Mouse (Mus musculus): ENCODE data around the gene Prss22.
"Not testable (repeated sequence)": the region's sequence is repeated elsewhere in the genome, so short reads cannot be mapped to it uniquely, and the experiment has no call there.

The Prss22 gene

DNA sequence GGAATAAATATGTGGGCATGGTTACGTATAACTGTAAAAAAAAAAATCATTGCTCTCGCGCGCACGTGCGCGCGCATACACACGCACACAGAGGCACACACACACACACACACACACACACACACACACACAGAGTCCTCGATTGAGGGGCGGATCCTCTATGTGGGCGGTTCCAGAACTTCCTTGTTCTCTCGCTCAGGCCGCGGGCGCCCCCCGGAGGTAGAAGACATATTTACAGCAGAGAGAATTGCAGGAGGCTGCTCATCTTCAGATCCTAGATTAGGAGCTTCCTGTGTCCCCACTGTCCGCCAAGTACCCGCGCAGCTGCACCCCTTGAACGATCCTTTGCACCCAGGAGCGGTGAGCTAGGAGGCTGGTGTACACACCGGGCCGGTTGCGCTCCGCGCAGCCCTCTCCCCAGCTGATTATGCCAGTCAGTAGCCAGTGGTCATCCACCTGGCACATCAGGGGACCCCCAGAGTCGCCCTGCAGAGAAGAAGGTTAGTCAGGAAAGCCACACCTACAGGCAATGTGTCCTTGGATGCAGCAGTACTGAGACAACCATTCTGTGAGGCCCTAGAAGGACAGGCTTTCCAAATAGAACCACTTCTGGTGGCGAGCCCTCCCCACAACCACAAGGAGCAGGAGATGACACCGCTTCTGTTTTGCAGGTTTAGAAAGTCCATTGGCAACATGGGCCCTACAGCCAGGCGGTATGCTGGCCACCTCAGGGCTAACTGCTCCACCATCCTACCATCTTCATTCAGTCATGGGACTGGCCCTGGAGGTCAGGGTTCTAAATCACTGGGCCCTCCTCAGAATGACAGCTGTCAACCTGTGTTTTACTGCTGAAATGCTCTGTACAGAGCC, 4.1 kb downstream of the Prss22 start:
- DNase-seq, result peak; percentile 87 to 96

DNA sequence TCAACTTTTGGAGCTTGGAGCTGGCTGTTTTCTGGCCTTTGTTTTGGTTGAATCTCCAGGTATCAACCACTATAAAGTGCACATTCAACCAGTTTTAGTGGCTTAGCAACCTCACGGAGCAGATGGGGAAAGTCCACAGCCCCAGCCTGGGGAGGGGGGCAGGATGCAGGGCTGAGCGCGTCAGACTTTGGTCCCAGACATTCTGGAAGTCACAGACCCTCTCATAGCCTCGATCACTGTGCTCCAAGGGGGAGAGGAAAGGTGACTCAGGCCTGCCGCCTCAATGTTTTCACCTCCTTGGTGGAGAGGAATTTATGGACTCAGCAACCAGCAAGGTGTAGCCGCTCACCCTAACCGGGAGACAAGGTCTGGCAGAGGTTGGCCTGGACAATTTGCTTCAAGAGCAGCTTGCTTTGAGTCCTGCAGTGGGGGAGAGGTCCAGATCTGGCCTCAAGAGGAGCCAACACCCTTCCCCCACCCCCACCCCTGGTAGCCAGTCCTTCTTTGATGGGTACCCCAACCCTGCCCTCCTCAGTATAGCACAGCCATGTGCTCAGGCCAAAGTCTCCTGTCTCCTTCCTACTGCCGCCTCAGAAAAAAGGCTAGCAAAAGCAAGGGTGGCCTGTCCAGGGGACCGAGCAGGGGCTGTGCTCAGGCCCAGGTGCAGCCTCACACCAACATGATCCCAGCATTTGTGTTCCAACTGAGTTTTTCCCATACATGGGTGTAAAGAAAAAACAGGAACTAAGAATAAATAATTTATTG, 4.9 kb downstream of the Prss22 start:
- DNase-seq, result peak; percentile 73 to 74

GRCm38 (mm10) chr17:23989802-23990201, 8.1 kb downstream of the Prss22 start:
- DNase-seq, result no peak

DNA sequence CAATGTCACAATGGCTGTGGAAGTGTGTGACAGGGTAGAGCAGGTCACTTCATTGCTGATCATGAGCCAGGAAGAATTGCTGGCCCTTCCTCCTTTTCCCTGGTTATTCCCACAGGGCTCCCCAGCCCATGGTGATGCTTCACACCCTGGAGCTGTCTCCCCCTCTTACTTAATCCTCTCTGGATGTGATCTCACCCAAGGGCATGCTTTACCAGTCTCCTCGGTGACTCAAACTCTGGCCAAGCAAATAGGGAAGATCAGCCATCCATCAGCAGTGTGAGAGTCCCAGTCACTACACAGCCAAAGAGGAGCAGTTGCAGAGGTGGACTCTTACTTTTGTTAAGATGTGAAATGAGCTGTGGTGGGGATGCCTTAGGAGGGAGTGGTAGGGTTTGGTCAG, 12.9 kb downstream of the Prss22 start:
- no peak for DNase-seq

- no peak for DNase-seq
These were observed 15.0 kb downstream of the Prss22 start for GRCm38 (mm10) chr17:23982912-23983311.

DNA sequence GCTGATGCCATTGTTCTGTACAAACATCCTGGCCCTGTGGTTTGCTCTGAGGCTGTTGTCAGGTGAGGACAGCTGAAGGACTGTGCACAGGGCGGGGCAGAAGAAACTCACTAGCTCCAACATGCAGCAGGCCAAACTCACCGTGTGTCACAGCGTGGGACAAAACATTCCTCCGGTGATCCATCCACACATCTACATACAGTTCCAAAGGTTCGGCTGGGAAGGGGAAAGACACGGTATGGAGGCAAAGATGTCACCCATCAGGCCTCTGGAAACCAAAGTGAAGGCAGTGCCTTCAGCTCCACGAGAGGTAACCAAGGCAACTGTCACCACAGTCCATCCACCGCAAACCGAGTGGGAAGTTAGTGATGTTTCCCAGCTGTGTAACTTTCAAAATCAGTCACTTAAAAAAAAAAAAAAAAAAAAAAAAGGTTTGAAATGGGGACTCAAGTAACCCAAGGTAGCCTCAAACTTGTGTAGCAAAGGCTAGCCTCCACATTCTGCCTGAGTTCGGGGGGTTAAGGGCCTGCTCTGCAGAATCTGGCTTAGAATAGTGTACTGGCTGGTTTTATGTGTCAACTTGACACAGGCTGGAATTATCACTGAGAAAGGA, 17.5 kb downstream of the Prss22 start, which contains the start of gene Prss30:
Prss30 (minus strand) TSS at position 270 of the 613 bp plus-strand sequence.
- no peak for DNase-seq

DNA sequence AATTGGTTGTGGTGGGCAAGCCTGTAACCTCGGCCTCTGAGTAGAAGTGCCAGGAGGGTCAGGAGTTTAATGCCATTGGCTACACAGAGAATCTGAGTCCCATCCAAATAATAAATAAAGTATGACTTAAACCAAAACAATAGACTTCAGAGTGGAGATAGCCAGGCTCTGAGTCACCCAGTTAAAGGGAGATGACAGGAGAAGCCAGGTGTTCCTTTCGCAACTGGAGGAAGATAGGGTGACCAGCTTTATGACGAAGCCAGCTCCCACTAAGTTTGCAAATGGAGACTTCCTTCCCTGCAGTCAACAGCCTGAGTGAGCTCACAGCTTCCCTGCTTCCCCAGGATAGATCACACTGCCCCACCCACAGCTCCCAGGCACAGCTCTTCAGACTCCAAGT, 18.4 kb downstream of the Prss22 start:
- no peak for DNase-seq

- peak; percentile 36 to 38 for DNase-seq
These were observed 21.2 kb downstream of the Prss22 start for GRCm38 (mm10) chr17:23976665-23977064.

GRCm38 (mm10) chr17:23971315-23971714, 26.6 kb downstream of the Prss22 start:
- no peak for DNase-seq

- peak; percentile 57 to 90 for DNase-seq
These were observed 28.7 kb downstream of the Prss22 start for GRCm38 (mm10) chr17:23969231-23969630.

DNA sequence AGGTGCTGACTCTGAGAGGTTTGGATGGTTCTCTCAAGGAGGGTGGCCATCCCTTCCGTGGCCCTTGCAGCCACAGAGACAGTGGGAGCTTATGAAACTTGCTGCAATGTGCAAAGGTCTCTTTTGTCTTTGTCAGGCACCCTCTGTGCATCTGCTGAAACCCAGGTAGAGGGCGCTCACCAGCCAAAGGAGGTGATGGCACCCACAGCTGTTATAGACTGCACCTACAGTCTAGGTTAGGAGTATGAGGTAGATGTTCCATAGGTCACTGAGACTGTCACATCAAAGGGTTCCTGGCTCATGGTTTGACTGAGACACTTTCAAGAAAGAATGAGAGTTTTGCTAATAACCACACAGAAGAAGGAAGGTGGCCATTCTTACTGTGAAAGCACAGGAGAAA, 29.1 kb downstream of the Prss22 start:
- peak; percentile 28 to 31 for DNase-seq

GRCm38 (mm10) chr17:23966658-23967401, 31.1 kb downstream of the Prss22 start:
- DNase-seq, result peak; percentile 40 to 60

DNA sequence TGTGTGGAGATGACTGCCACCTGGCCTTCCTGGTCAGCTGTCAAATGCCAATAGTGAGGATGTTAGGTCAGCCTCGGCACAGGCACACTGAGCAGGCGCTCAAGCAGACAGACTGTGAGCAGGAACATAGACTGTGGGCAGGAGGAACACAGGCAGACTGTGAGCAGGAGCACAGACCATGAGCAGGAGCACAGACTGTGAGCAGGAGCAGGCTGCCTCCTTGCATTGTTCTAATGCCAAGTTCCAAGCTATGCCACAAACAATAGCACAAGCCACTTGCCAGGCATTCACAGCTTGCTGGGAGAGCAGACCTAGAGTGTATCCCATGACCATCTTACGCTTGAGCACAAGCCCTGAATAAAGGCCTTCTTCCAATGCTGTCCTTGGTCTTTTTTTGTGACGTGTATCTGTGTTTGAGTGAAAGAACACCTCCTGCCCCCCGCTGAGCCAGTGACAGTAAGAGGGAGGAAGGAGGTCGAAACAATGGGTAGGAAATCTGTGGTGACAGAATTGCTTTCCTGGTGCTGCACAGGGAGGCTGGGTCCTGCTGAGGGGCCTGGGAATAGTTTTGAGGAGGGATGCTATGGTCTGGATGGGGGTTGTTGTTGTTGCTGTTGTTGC, 32.0 kb downstream of the Prss22 start:
- no peak for DNase-seq

- no peak for DNase-seq
These were observed 36.3 kb downstream of the Prss22 start for GRCm38 (mm10) chr17:23961573-23962122.

GRCm38 (mm10) chr17:23960084-23960738, 37.7 kb downstream of the Prss22 start:
- DNase-seq, result peak; percentile 55 to 85

GRCm38 (mm10) chr17:23955174-23955573, 42.7 kb downstream of the Prss22 start, which contains the start of gene Sbpl:
Gene Sbpl (minus strand): TSS chr17:23955274.
- no peak for DNase-seq

GRCm38 (mm10) chr17:23950828-23951227, 47.1 kb downstream of the Prss22 start:
- not testable (repeated sequence) for DNase-seq

DNA sequence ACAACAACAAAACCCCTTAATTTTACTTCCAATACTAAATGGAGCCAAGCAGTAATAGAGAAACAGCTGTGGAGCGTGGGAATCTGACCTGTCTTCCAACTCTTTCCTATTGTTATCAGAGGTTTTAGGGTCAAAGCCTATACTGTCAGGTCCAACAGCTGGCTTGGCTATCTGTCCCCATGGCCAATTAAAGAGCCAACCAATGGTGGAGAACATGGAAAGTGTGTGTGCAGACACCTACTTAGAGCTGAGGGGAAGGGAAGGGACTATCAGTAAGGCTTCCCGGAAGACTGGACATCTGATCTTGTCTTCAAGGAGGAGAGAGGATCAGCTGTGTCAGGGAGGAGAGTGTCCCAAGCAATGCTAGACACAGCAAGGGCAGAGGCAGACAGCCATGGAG, 48.8 kb downstream of the Prss22 start:
- no peak for DNase-seq

DNA sequence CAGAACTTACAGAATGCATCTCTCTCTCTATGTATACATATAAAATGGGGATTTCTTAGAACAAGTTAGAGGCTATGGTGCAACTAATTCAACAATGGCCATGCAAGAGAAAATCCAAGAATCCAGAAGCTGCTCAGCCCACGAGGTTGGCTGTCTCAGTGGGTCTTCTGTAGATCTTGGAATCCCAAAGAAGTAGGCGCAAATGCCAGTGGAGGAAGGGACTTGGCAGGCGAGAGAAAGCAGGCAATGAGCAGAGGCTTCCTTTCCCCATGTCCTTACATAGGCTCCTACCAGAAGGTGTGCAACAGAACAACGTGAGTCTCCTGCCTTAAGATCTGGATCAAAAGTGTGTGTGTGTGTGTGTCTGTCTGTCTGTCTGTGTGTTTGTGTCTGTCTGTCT, 50.4 kb downstream of the Prss22 start:
- DNase-seq, result not testable (repeated sequence)
